Mouse (Mus musculus) midbrain, embryonic 14.5 days (tissue): ENCODE data around the gene Tll2. TPM values are rescaled to one million over a fixed set of nuclear protein-coding genes. Genes with fewer than 3 reads are reported as not detected.

ENCODE experiments used
- ATAC-seq: fragments of 200-750 bp; cut with Nextera tagmentation; 2 replicates; pipeline ENCODE4 v1.8.0; 2017; ENCODE audit warnings: moderate number of reproducible peaks, moderate library complexity; ENCODE audit not compliant: low FRiP score, low TSS enrichment
- DNase-seq: peaks from one replicate; pipeline ENCODE4 v3.0.0-alpha.2; 2015
- H3K27ac ChIP-seq: fragments of 300-500 bp; sonication (generic); replicated peaks from 2 replicates; pipeline ENCODE4 v1.5.1; 2014; ENCODE audit warnings: mild to moderate bottlenecking, low read depth, low read length, moderate library complexity
- H3K27me3 ChIP-seq: fragments of 300-500 bp; sonication (generic); 2 replicates; pipeline ENCODE4 v1.6.1; 2014; ENCODE audit warnings: low read length, control low read depth, mixed read lengths; ENCODE audit not compliant: control insufficient read depth, insufficient read depth
- H3K36me3 ChIP-seq: fragments of 300-500 bp; sonication (generic); 2 replicates; pipeline ENCODE4 v1.6.1; 2014; ENCODE audit warnings: low read length, control low read depth; ENCODE audit not compliant: control insufficient read depth, insufficient read depth
- H3K4me1 ChIP-seq: fragments of 300-500 bp; sonication (generic); 2 replicates; pipeline ENCODE4 v1.6.1; 2014; ENCODE audit warnings: mild to moderate bottlenecking, antibody characterized with exemption, low read length, control low read depth; ENCODE audit not compliant: control insufficient read depth, insufficient read depth
- H3K4me2 ChIP-seq: fragments of 300-500 bp; sonication (generic); 2 replicates; pipeline ENCODE4 v1.6.1; 2014; ENCODE audit warnings: mild to moderate bottlenecking, low read length, moderate library complexity
- H3K4me3 ChIP-seq: fragments of 300-500 bp; sonication (generic); replicated peaks from 2 replicates; pipeline ENCODE4 v1.5.1; 2014; ENCODE audit warnings: low read depth, low read length
- H3K9ac ChIP-seq: fragments of 300-500 bp; sonication (generic); replicated peaks from 2 replicates; pipeline ENCODE4 v1.6.1; 2014; ENCODE audit warnings: mild to moderate bottlenecking, low read length, moderate library complexity
- H3K9me3 ChIP-seq: fragments of 300-500 bp; sonication (generic); 2 replicates; pipeline ENCODE4 v1.6.1; 2016; ENCODE audit warnings: low read length, control low read depth, mixed read lengths; ENCODE audit not compliant: control insufficient read depth
- WGBS: fragments of 180-500 bp; shearing (Covaris S2); extraction: QIAGEN DNeasy Blood & Tissue Kit; methylation state at CpG from one replicate; pipeline ENCODE4 v1.1.7; 2014; 5-methylcytosine and 5-hydroxymethylcytosine counted together
- polyA plus RNA-seq: library from polyadenylated mRNA; unstranded; fragments of >200 nt; fragmentation: Nextera tagmentation; extraction: Ambion mirVana; gene quantifications from 2 replicates; pipeline ENCODE4 v1.2.1, GENCODE M21; 2014

Tll2 gene
- polyA plus RNA-seq, 1 experiment from 2014 or later: 1.8 TPM

DNA sequence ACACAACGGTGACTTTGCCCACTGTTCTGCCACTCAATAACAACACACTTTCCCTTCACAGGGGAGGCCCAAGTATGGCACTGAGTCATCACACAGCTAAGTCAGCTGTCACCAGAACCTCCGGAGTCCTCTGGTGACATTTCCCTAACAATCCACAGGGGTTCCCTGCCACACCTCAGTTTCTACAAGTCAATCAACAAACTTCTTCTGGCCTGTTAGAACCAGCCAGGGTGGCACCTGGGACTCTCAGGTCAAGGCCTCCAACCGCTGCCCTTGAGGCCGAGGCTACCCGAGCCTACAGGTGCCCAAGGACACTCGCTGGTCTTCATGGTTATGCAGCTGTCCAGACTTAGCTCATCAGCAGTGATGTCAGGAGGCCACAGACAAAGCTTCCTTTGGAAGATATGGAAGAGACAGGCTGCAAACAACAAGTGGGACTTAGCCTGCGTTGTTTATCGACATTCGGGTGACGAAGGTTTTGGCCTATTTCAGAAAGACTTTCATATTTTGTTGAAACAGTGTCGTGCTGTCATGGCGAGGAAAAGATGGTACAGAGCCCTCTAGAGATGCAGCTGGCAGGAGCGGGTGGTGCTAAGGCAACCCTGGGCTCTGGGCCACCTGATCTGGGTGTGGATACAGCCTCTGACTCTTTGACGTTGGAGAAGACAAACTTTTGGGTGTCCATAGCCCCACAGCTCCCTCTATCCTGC is 132.7 kb downstream of the Tll2 start:
- DNase-seq: no peak
- no peak overlapping the region for H3K4me3 ChIP-seq
- 90% methylated on average over 14 of the region's 14 CpGs for WGBS
- H3K4me1 ChIP-seq: no peaks in the 10 kb centered on the region
- H3K27me3 ChIP-seq: peaks cover 2% of the 10 kb centered on the region; the same call in 1 of the 2 replicates
- H3K9ac ChIP-seq: no peak overlapping the region
- no peak for ATAC-seq
- H3K27ac ChIP-seq: no peak overlapping the region
- H3K36me3 ChIP-seq: no peaks in the 10 kb centered on the region
- no peak overlapping the region for H3K4me2 ChIP-seq
- H3K9me3 ChIP-seq: no peaks in the 10 kb centered on the region

GRCm38 (mm10) chr19:41071500-41071899 is 135.1 kb downstream of the Tll2 start:
- peak; percentile 95 for DNase-seq
- Histone ChIP-seq H3K27me3 (peaks cover 2% of the 10 kb centered on the region; the same call in 1 of the 2 replicates), H3K36me3 (no peaks in the 10 kb centered on the region), H3K4me3 (no peak overlapping the region), H3K4me1 (no peaks in the 10 kb centered on the region), H3K27ac (no peak overlapping the region), H3K4me2 (no peak overlapping the region), H3K9ac (no peak overlapping the region), H3K9me3 (no peaks in the 10 kb centered on the region)
- WGBS: 7% methylated on average over 8 of the region's 8 CpGs
- ATAC-seq: peak; percentile 34; the same call in 1 of the 2 replicates

DNA sequence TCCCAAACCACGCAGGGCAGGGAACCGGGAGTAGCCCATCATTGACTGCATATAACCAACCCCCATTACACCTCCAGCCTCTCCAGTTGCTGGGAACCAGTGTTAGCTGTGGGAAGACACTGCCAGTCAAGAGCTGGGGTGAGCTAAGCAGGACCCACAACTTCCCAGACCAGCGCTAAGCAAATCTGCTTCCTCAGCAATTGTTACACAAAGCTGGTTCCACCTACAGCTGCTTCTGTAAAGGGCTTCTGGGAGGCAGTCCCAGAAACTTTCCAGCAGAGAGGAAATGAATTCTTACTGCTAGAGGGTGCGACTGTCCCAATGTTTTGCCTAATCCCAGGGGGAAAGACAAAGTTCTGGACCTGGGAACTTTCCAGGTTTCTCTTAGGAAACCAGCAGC is 151.9 kb downstream of the Tll2 start:
- Histone ChIP-seq H3K27ac (no peak overlapping the region), H3K9ac (no peak overlapping the region), H3K9me3 (no peaks in the 10 kb centered on the region), H3K4me2 (no peak overlapping the region), H3K4me3 (no peak overlapping the region), H3K27me3 (no peaks in the 10 kb centered on the region), H3K4me1 (no peaks in the 10 kb centered on the region), H3K36me3 (no peaks in the 10 kb centered on the region)
- 76% methylated on average over 4 of the region's 4 CpGs for WGBS
- no peak for DNase-seq
- ATAC-seq: no peak

DNA sequence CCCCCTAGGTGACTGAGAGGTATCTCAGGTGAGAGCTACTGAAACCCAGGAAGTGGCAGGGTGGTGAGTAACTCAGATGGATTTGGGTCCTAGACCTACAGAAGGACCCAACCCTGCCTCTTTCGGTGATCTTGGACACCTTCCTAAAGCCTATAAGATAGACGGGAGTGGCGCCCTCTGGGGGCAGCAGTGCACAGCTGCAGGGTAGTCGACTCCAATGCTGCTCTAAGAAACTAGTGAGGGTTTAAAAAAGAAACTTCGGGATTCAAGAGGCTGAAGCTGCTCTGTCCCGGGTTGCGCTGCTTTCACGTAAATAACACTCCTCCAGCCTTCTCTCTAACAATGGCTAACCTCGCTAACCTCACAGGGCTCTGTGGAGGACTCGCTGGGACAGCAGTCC is 153.1 kb downstream of the Tll2 start:
- no peak overlapping the region for H3K4me2 ChIP-seq
- ATAC-seq: no peak
- no peaks in the 10 kb centered on the region for H3K36me3 ChIP-seq
- peak; percentile 36 for DNase-seq
- H3K9me3 ChIP-seq: no peaks in the 10 kb centered on the region
- no peak overlapping the region for H3K9ac ChIP-seq
- H3K4me3 ChIP-seq: no peak overlapping the region
- no peaks in the 10 kb centered on the region for H3K4me1 ChIP-seq
- WGBS: 39% methylated on average over 10 of the region's 10 CpGs
- H3K27me3 ChIP-seq: no peaks in the 10 kb centered on the region
- H3K27ac ChIP-seq: no peak overlapping the region

GRCm38 (mm10) chr19:41052247-41052646 is 154.4 kb downstream of the Tll2 start:
- Histone ChIP-seq H3K4me3 (no peak overlapping the region), H3K9me3 (no peaks in the 10 kb centered on the region), H3K27ac (no peak overlapping the region), H3K4me1 (no peaks in the 10 kb centered on the region), H3K36me3 (no peaks in the 10 kb centered on the region), H3K9ac (no peak overlapping the region), H3K4me2 (no peak overlapping the region), H3K27me3 (no peaks in the 10 kb centered on the region)
- no peak for ATAC-seq
- no peak for DNase-seq
- WGBS: 80% methylated on average over 5 of the region's 5 CpGs

GRCm38 (mm10) chr19:41051714-41052113 is 154.9 kb downstream of the Tll2 start:
- DNase-seq: no peak
- Histone ChIP-seq H3K4me3 (no peak overlapping the region), H3K27me3 (no peaks in the 10 kb centered on the region), H3K27ac (no peak overlapping the region), H3K9ac (no peak overlapping the region), H3K9me3 (no peaks in the 10 kb centered on the region), H3K4me1 (no peaks in the 10 kb centered on the region), H3K4me2 (no peak overlapping the region), H3K36me3 (no peaks in the 10 kb centered on the region)
- WGBS: 91% methylated on average over 1 of the region's 1 CpGs
- no peak for ATAC-seq

DNA sequence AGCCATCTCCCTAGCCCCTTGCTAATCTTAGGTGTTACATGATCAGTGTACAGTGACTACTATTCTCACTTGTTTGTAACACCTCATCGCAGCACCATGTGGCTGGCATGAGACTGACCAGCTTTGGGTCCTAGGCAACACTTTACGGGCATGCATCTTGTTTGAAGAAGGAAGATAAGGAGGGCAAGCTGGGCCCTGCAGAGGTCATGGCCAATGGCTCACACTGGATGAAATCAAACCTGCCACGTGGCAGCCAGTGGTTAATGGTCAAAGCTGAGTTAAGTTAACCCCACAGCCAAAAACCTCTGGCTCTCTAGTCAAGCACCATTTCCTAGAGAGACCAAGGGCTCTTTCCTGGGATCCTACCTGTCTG is 158.5 kb downstream of the Tll2 start:
- Histone ChIP-seq H3K9me3 (no peaks in the 10 kb centered on the region), H3K4me1 (no peaks in the 10 kb centered on the region), H3K4me3 (no peak overlapping the region), H3K4me2 (no peak overlapping the region), H3K9ac (no peak overlapping the region), H3K27me3 (no peaks in the 10 kb centered on the region), H3K27ac (no peak overlapping the region), H3K36me3 (no peaks in the 10 kb centered on the region)
- 84% methylated on average over 3 of the region's 3 CpGs for WGBS
- DNase-seq: no peak
- ATAC-seq: no peak

DNA sequence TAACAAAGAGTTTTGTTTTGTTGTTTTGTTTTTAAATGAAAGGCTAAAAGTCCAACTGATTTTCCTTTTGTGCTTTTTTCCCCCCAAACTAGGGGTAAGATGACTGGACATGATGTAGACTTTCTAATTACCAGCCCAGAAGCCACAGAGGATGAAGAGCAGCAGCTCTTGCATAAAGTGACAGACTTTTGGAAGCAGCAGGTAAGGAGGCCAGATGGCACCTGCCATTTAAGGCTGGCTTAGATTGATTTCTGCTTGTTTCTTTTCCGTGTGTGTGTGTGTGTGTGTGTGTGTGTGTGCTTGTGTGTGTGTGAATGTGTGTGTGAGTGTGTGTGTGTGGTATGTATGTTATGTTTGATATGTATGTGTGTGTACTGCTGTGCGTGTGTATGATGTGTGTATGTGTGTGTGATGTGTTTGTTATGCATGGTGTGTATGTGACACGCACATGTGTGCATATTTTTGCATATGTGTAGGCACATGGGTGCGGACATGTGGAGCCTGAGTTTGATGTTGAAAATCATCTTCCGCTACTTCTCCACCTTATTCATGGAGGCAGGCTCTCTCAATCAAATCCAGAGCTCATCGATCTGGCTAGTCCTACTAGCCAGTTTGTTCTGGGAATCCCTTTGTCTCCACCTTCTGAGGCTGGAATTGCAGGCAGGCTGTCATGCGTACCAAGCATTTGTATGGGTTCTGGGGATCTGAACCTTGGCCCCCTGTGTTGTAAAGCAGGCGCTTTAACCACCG is 159.0 kb downstream of the Tll2 start:
- Histone ChIP-seq H3K4me3 (no peak overlapping the region), H3K4me1 (no peaks in the 10 kb centered on the region), H3K9ac (no peak overlapping the region), H3K36me3 (no peaks in the 10 kb centered on the region), H3K27me3 (no peaks in the 10 kb centered on the region), H3K27ac (no peak overlapping the region), H3K4me2 (no peak overlapping the region), H3K9me3 (no peaks in the 10 kb centered on the region)
- DNase-seq: peak; percentile 55
- ATAC-seq: no peak
- 71% methylated on average over 9 of the region's 9 CpGs for WGBS
